Mouse (Mus musculus): Measurements from ENCODE around the gene Rec8.

- no peak for TF ChIP-seq CTCF (IDR thresholded peaks at IDR 0.05; ENCODE audit: extremely low read depth, insufficient read depth, low read length)
- TF ChIP-seq POLR2A (IDR thresholded peaks at IDR 0.05; ENCODE audit: extremely low read depth, insufficient read depth, low read length), result no peak
These were observed at the start of gene Rec8 for GRCm38 (mm10) chr14:55617822-55618221.

Data from cortical plate, adult 2 months (tissue).